Mouse (Mus musculus) left cerebral cortex, adult 11 months (tissue): ENCODE data around the gene Olfr898.

Source experiments
- DNase-seq: peaks from one replicate; pipeline ENCODE4 v3.0.0; 2022; ENCODE audit warnings: low spot score

Olfr898 gene

DNA sequence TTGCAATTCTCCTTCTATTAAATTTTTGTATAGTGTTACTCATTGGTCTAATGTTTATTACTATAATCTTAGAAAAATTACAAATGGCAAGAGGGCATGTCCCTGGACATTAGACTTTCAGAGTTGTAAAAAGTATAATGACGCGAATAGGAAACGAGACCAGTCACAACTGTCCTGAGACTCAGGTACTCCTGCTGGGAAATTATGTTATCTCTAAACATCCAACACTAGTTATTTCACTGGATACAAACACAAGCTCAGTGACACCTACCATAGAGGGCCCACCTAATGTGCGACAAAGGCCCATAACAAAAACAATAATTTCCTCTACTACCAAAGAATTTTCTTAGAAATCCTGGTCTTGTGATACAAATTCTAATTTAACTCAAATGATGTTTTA, at the start of gene Olfr898:
Olfr898 (plus strand) TSS at position 301 of the 400 bp plus-strand sequence.
- DNase-seq, result no peak

GRCm38 (mm10) chr9:38328760-38329159, 19.5 kb upstream of the Olfr898 start, which contains the start of gene Olfr25:
Gene Olfr25 (plus strand): TSS chr9:38329060.
- no peak for DNase-seq

DNA sequence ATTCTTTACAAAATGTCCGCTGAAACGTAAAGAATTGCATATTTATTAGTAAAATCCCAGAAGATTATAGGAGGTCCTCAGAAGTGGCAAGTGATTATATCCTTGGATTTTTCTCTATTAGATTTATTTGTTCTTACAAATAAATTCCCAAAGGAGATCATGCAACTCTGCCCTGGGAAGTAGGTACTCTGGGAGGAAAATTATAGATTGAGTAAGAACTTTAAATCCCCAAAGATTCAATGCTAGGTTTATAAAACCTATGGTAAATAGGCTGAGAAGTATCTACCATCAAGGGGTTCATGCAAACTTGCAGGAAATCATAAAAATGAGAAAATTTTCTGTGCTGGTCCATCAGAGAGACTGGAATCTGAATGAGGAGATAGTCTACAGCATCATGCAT, 18.4 kb downstream of the Olfr898 start, which contains the start of gene Olfr250:
Olfr250 (plus strand) TSS at position 301 of the 400 bp plus-strand sequence.
- no peak for DNase-seq

DNA sequence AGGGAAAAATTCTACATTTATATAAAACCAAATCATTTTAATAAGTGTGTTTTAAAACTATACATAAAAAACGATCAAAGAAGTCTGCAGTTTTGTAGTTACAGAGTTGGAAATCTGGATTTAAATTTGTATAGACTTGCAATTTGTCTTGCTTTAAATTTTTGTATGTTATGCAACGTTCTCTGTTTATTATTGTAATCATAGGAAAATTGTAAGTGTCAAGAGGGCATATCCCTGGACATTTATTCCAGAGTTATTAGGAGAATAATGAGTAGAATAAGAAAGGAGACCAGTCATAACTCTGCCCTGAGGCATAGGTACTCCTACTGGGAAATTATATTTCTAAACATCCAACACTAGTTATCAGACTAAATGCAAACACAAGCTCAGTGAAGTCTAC, 28.6 kb downstream of the Olfr898 start, which contains the start of gene Olfr251:
Olfr251 (plus strand) TSS at position 301 of the 400 bp plus-strand sequence.
- DNase-seq, result no peak

DNA sequence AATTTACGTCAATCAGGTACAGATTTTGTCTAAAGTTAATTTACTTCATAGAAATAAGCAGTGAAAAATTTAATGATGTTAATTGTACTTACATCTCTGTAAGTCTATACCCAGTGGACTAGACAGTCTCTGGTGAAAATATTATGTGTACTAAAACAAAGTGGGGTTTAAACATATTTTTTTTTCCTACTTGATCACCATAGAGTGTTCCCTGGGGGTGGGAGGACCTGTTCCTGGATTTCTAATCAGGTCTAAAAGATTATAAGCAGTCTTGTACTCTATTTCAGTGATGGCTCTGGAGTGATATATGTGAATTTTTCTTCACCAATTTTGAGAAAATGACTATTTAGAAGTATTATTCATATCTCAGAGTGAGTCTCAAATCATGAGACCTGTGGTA, 53.2 kb downstream of the Olfr898 start, which contains the start of gene Olfr147:
Olfr147 (plus strand) TSS at position 301 of the 400 bp plus-strand sequence.
- DNase-seq, result no peak
